ENCODE assay signal across 10 mouse cellular contexts in genomic region chr19:46621236-46622183, GRCm38 (mm10). TPM values are rescaled to one million over a fixed set of nuclear protein-coding genes. Genes with fewer than 3 reads are reported as not detected.
DNase-seq lines count a peak whose midpoint lies in the region; ATAC-seq and TF ChIP-seq lines count a peak whose summit lies in the region.
"Had no signal": no experiment of that assay in that cellular context is flagged by ENCODE, and none has a peak within 500 bp of the region (broad histone marks: within the 10 kb centered on the region; RNA-seq: fewer than 3 reads in every experiment).

No protein-coding gene starts in this region.

- no peaks in the 10 kb centered on the region for H3K9me3 ChIP-seq in kidney, postnatal 0 days (replicated peaks; ENCODE audit: low read length)
- no peaks in the 10 kb centered on the region for H3K9me3 ChIP-seq in embryonic facial prominence, embryonic 14.5 days (ENCODE audit: control insufficient read depth, low read length)
- H3K9me3 ChIP-seq in midbrain, embryonic 10.5 days (replicated peaks), result no peaks in the 10 kb centered on the region

- H3K4me1 ChIP-seq in kidney, postnatal 0 days (replicated peaks; ENCODE audit: insufficient read depth, low read length), result peaks cover 52% of the 10 kb centered on the region
- H3K4me1 ChIP-seq in embryonic facial prominence, embryonic 14.5 days (ENCODE audit: control insufficient read depth, insufficient read depth, low read length), result peaks cover 73% of the 10 kb centered on the region
- H3K4me1 ChIP-seq in midbrain, embryonic 10.5 days, result peaks cover 80% of the 10 kb centered on the region

- DNase-seq in kidney, postnatal 0 days (ENCODE audit: low spot score), result no peak
- DNase-seq in kidney, postnatal 14 days, result no peak
- peak; percentile 38 for DNase-seq in brain, embryonic 14.5 days (ENCODE audit: low read depth)
- DNase-seq in embryonic facial prominence, embryonic 14.5 days (ENCODE audit: low spot score), result no peak
- DNase-seq in midbrain, embryonic 10.5 days (ENCODE audit: low spot score), result no peak
- DNase-seq in testis, postnatal 10 days (ENCODE audit: low spot score), result no peak
- DNase-seq in spleen, adult 12 weeks (ENCODE audit: low spot score), result no peak

- H3K27ac ChIP-seq in kidney, postnatal 0 days, result peak overlapping the region; percentile 93; the same call in 1 of the 2 replicates
- H3K27ac ChIP-seq in embryonic facial prominence, embryonic 14.5 days (replicated peaks; ENCODE audit: low read depth, low read length), result peak overlapping the region; percentile 89
- H3K27ac ChIP-seq in midbrain, embryonic 10.5 days (replicated peaks), result peak overlapping the region; percentile 86
- H3K27ac ChIP-seq: macrophage had no signal

- ATAC-seq in kidney, postnatal 0 days (replicated peaks; ENCODE audit: low FRiP score, low read depth), result no peak
- no peak for ATAC-seq in embryonic facial prominence, embryonic 14.5 days (ENCODE audit: low read depth)
- no peak for ATAC-seq in megakaryocyte, adult 5-6 weeks (ENCODE audit: poor library complexity, severe bottlenecking)

- no peaks in the 10 kb centered on the region for H3K27me3 ChIP-seq in kidney, postnatal 0 days (ENCODE audit: insufficient read depth, low read length)
- H3K27me3 ChIP-seq in embryonic facial prominence, embryonic 14.5 days (replicated peaks; ENCODE audit: control insufficient read depth, insufficient read depth, low read length), result no peaks in the 10 kb centered on the region
- H3K27me3 ChIP-seq in midbrain, embryonic 10.5 days (ENCODE audit: low read depth, poor library complexity, severe bottlenecking), result no peaks in the 10 kb centered on the region

- WGBS in kidney, postnatal 0 days, result 61% methylated on average over 19 of the region's 19 CpGs
- WGBS in embryonic facial prominence, embryonic 14.5 days, result 66% methylated on average over 19 of the region's 19 CpGs
- WGBS in midbrain, embryonic 10.5 days, result 70% methylated on average over 19 of the region's 19 CpGs

- H3K36me3 ChIP-seq in kidney, postnatal 0 days (ENCODE audit: insufficient read depth, low read length), result no peaks in the 10 kb centered on the region
- peaks cover 14% of the 10 kb centered on the region for H3K36me3 ChIP-seq in embryonic facial prominence, embryonic 14.5 days (ENCODE audit: control insufficient read depth, insufficient read depth, low read length)
- H3K36me3 ChIP-seq in midbrain, embryonic 10.5 days, result peaks cover 21% of the 10 kb centered on the region

- no peak overlapping the region for H3K9ac ChIP-seq in kidney, postnatal 0 days (ENCODE audit: low read depth, low read length)
- H3K9ac ChIP-seq in embryonic facial prominence, embryonic 14.5 days (ENCODE audit: low read depth, low read length), result no peak overlapping the region

- TF ChIP-seq CTCF in kidney, postnatal 0 days (IDR thresholded peaks at IDR 0.05; ENCODE audit: low read depth), result no peak
- TF ChIP-seq CTCF in brain, embryonic 14.5 days (IDR thresholded peaks at IDR 0.05; ENCODE audit: borderline replicate concordance, extremely low read depth, insufficient read depth, insufficient read length), result no peak

- H3K4me2 ChIP-seq in kidney, postnatal 0 days (ENCODE audit: low read length), result no peak overlapping the region
- no peak overlapping the region for H3K4me2 ChIP-seq in embryonic facial prominence, embryonic 14.5 days (ENCODE audit: low read depth, low read length)

- TF ChIP-seq POLR2A in brain, embryonic 14.5 days (IDR thresholded peaks at IDR 0.05; ENCODE audit: borderline replicate concordance, extremely low read depth, insufficient read depth, insufficient read length, poor library complexity, severe bottlenecking), result no peak

- no peak overlapping the region for H3K4me3 ChIP-seq in kidney, postnatal 0 days (replicated peaks; ENCODE audit: low read depth, low read length)
- no peak overlapping the region for H3K4me3 ChIP-seq in embryonic facial prominence, embryonic 14.5 days (ENCODE audit: low read depth, low read length)
- H3K4me3 ChIP-seq in midbrain, embryonic 10.5 days, result no peak overlapping the region

RNA-seq across cellular contexts. Expression of gene Wbp1l, which starts 22.6 kb away (rescaled TPM):
- 35.6 and 39.9 TPM in 2 replicates for polyA plus RNA-seq in kidney, postnatal 0 days (2015; fragmentation: Nextera tagmentation; extraction: Ambion mirVana)
- 33.7 and 44.8 TPM in 2 replicates for polyA plus RNA-seq in brain, embryonic 14.5 days (2012; rRNA removed)
- polyA plus RNA-seq in embryonic facial prominence, embryonic 14.5 days (2014; fragmentation: Nextera tagmentation; extraction: Ambion mirVana), result 37.7 and 42.6 TPM in 2 replicates
- 45.7 and 51.8 TPM in 2 replicates for polyA plus RNA-seq in midbrain, embryonic 10.5 days (2016; fragmentation: Nextera tagmentation; extraction: Ambion mirVana)
- total RNA-seq in megakaryocyte, adult 5-6 weeks (2015), result 23.4 and 23.8 TPM in 2 replicates
- total RNA-seq in megakaryocyte, adult 5-6 weeks (2017), result 36.9 and 39.8 TPM in 2 replicates

RNA-seq across cellular contexts. Expression of gene Sfxn2, which starts 48.3 kb away (rescaled TPM):
- 47.1 and 50.0 TPM in 2 replicates for polyA plus RNA-seq in kidney, postnatal 0 days (2015; fragmentation: Nextera tagmentation; extraction: Ambion mirVana)
- 11.8 and 12.6 TPM in 2 replicates for polyA plus RNA-seq in brain, embryonic 14.5 days (2012; rRNA removed)
- polyA plus RNA-seq in embryonic facial prominence, embryonic 14.5 days (2014; fragmentation: Nextera tagmentation; extraction: Ambion mirVana), result 16.7 and 19.7 TPM in 2 replicates
- 17.0 and 18.1 TPM in 2 replicates for polyA plus RNA-seq in midbrain, embryonic 10.5 days (2016; fragmentation: Nextera tagmentation; extraction: Ambion mirVana)
- 5.2 and 6.6 TPM in 2 replicates for total RNA-seq in megakaryocyte, adult 5-6 weeks (2015)
- 7.7 and 9.6 TPM in 2 replicates for total RNA-seq in megakaryocyte, adult 5-6 weeks (2017)

RNA-seq across cellular contexts. Expression of gene Arl3, which starts 48.5 kb away (rescaled TPM):
- polyA plus RNA-seq in kidney, postnatal 0 days (2015; fragmentation: Nextera tagmentation; extraction: Ambion mirVana), result 96.6 and 105 TPM in 2 replicates
- polyA plus RNA-seq in brain, embryonic 14.5 days (2012; rRNA removed), result 169 and 180 TPM in 2 replicates
- 83.7 and 94.0 TPM in 2 replicates for polyA plus RNA-seq in embryonic facial prominence, embryonic 14.5 days (2014; fragmentation: Nextera tagmentation; extraction: Ambion mirVana)
- 207 and 216 TPM in 2 replicates for polyA plus RNA-seq in midbrain, embryonic 10.5 days (2016; fragmentation: Nextera tagmentation; extraction: Ambion mirVana)
- 13.5 and 15.7 TPM in 2 replicates for total RNA-seq in megakaryocyte, adult 5-6 weeks (2015)
- total RNA-seq in megakaryocyte, adult 5-6 weeks (2017), result 13.2 and 21.6 TPM in 2 replicates

RNA-seq across cellular contexts. Expression of gene Cyp17a1, which starts 51.5 kb away (rescaled TPM):
- not detected in 2 replicates for polyA plus RNA-seq in kidney, postnatal 0 days (2015; fragmentation: Nextera tagmentation; extraction: Ambion mirVana)
- not detected in 2 replicates for polyA plus RNA-seq in brain, embryonic 14.5 days (2012; rRNA removed)
- 0.33 and 0.87 TPM in 2 replicates for polyA plus RNA-seq in embryonic facial prominence, embryonic 14.5 days (2014; fragmentation: Nextera tagmentation; extraction: Ambion mirVana)
- not detected in 2 replicates for polyA plus RNA-seq in midbrain, embryonic 10.5 days (2016; fragmentation: Nextera tagmentation; extraction: Ambion mirVana)
- total RNA-seq in megakaryocyte, adult 5-6 weeks (2015), result not detected in 2 replicates
- total RNA-seq in megakaryocyte, adult 5-6 weeks (2017), result not detected in 2 replicates
- total RNA-seq: layer of hippocampus, postnatal 14 days had no signal
- polyA plus RNA-seq: macrophage had no signal
